Mouse (Mus musculus): ENCODE results near the gene Wdr66. TPM values are rescaled to one million over a fixed set of nuclear protein-coding genes. Genes with fewer than 3 reads are reported as not detected.

The Wdr66 gene
- polyA plus RNA-seq, 1 experiment = 0.89 TPM

DNA sequence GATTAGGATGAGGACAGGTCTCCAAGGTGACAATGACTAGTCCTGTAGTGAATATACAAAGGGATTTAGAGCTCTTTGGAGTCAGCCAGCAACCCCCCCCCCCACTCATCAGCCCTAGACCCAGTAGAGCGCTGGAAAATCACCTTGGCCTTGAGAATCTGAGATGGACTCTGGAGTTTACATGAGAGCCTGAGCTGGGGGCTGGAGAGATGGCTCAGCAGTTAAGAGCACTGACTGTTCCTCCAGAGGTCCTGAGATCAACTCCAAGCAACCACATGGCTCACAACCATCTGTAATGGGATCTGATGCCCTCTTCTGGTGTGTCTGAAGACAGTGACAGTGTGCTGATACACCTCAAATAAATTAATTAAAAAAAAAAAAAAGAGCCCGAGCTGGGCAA is 96.1 kb downstream of the Wdr66 start:
- no peak for TF ChIP-seq POLR2A (IDR thresholded peaks at IDR 0.05; ENCODE audit: low read depth, low read length)
- TF ChIP-seq CTCF (IDR thresholded peaks at IDR 0.05; ENCODE audit: extremely low read depth, insufficient read depth, insufficient read length, insufficient replicate concordance) = no peak
- H3K27ac ChIP-seq (ENCODE audit: insufficient read depth, low read length) = no peak overlapping the region
- 79% methylated on average over 2 of the region's 2 CpGs for WGBS
- DNase-seq (ENCODE audit: low read depth in 1 of 2, low spot score in 2 of 2) = no peak
- peaks cover 22% of the 10 kb centered on the region for H3K4me1 ChIP-seq (ENCODE audit: control insufficient read depth, insufficient read depth, insufficient read length)
- no peaks in the 10 kb centered on the region for H3K36me3 ChIP-seq (ENCODE audit: control insufficient read depth, insufficient read depth, low read length)
- no peaks in the 10 kb centered on the region for H3K27me3 ChIP-seq (ENCODE audit: control insufficient read depth, insufficient read depth, low read length)
- H3K4me3 ChIP-seq (ENCODE audit: extremely low read depth, insufficient read depth, insufficient read length) = no peak overlapping the region

- peaks cover 18% of the 10 kb centered on the region; the same call in 1 of the 2 replicates for H3K4me1 ChIP-seq (ENCODE audit: control insufficient read depth, insufficient read depth, insufficient read length)
- H3K27ac ChIP-seq (ENCODE audit: insufficient read depth, low read length) = peak overlapping the region; percentile 36; the same call in 1 of the 2 replicates
- DNase-seq (ENCODE audit: low read depth in 1 of 2, low spot score in 2 of 2) = peak in 1 of 2 experiments; percentile 31
- no peak overlapping the region for H3K4me3 ChIP-seq (ENCODE audit: extremely low read depth, insufficient read depth, insufficient read length)
- peaks cover 3% of the 10 kb centered on the region; the same call in 1 of the 2 replicates for H3K36me3 ChIP-seq (ENCODE audit: control insufficient read depth, insufficient read depth, low read length)
- TF ChIP-seq POLR2A (IDR thresholded peaks at IDR 0.05; ENCODE audit: low read depth, low read length) (no peak), CTCF (IDR thresholded peaks at IDR 0.05; ENCODE audit: extremely low read depth, insufficient read depth, insufficient read length, insufficient replicate concordance) (no peak)
- WGBS = 45% methylated on average over 10 of the region's 10 CpGs
- H3K27me3 ChIP-seq (ENCODE audit: control insufficient read depth, insufficient read depth, low read length) = no peaks in the 10 kb centered on the region
Measured at GRCm38 (mm10) chr5:123350386-123350785, 98.5 kb downstream of the Wdr66 start.

- no peak for DNase-seq (ENCODE audit: low read depth in 1 of 2, low spot score in 2 of 2)
- no peak for TF ChIP-seq CTCF (IDR thresholded peaks at IDR 0.05; ENCODE audit: extremely low read depth, insufficient read depth, insufficient read length, insufficient replicate concordance)
- TF ChIP-seq POLR2A (IDR thresholded peaks at IDR 0.05; ENCODE audit: low read depth, low read length) = no peak
- Histone ChIP-seq H3K36me3 (ENCODE audit: control insufficient read depth, insufficient read depth, low read length) (peaks cover 13% of the 10 kb centered on the region; the same call in 1 of the 2 replicates), H3K27me3 (ENCODE audit: control insufficient read depth, insufficient read depth, low read length) (no peaks in the 10 kb centered on the region), H3K4me1 (ENCODE audit: control insufficient read depth, insufficient read depth, insufficient read length) (no peaks in the 10 kb centered on the region), H3K4me3 (ENCODE audit: extremely low read depth, insufficient read depth, insufficient read length) (no peak overlapping the region), H3K27ac (ENCODE audit: insufficient read depth, low read length) (no peak overlapping the region)
- 93% methylated on average over 11 of the region's 11 CpGs for WGBS
Measured at GRCm38 (mm10) chr5:123355918-123356317, 104.0 kb downstream of the Wdr66 start.

DNA sequence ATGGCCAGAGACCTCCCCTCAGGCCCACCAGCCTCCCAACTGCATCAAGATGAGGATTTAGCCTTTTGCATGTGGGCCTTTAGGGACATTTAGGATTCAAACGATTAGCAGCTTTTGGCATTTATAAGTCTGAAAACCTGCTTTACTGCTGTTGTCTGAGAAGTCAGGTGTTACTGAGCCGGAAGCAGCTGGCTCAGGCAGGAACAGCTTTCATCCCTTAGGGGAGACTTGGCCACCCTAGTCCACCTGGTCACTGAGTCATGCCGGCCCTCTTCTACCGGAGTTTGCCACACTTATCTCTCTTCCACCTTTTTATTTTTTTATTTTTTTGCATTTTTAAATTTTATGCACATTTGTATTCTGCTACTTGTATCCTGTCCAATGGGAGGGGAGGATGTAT is 105.4 kb downstream of the Wdr66 start:
- H3K36me3 ChIP-seq (ENCODE audit: control insufficient read depth, insufficient read depth, low read length) = peaks cover 18% of the 10 kb centered on the region
- no peak overlapping the region for H3K27ac ChIP-seq (ENCODE audit: insufficient read depth, low read length)
- WGBS = 94% methylated on average over 4 of the region's 4 CpGs

DNA sequence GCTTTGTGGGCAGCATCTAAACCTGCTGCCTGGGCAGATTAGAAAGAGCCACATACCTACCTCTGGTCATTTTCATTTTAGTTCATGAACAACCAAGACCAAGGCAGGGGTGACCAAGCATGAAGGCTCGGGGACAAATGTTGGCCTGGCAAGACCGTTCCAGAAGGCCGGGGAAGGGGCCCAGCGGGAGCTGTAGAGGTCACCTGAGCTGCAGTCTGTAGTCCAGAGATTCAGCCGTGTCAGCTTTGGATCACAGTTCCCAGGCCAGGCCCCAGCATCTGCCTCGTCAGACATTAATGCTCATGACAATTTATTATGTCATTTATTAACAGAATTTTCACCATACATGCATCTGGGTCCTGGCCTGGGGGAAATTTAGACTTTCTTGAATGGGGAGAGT is 107.5 kb downstream of the Wdr66 start:
- TF ChIP-seq CTCF (IDR thresholded peaks at IDR 0.05; ENCODE audit: extremely low read depth, insufficient read depth, insufficient read length, insufficient replicate concordance) = no peak
- TF ChIP-seq POLR2A (IDR thresholded peaks at IDR 0.05; ENCODE audit: low read depth, low read length) = no peak
- no peak overlapping the region for H3K4me3 ChIP-seq (ENCODE audit: extremely low read depth, insufficient read depth, insufficient read length)
- no peaks in the 10 kb centered on the region for H3K4me1 ChIP-seq (ENCODE audit: control insufficient read depth, insufficient read depth, insufficient read length)
- H3K27me3 ChIP-seq (ENCODE audit: control insufficient read depth, insufficient read depth, low read length) = no peaks in the 10 kb centered on the region
- peaks cover 18% of the 10 kb centered on the region for H3K36me3 ChIP-seq (ENCODE audit: control insufficient read depth, insufficient read depth, low read length)
- WGBS = 96% methylated on average over 6 of the region's 6 CpGs
- no peak for DNase-seq (ENCODE audit: low read depth in 1 of 2, low spot score in 2 of 2)
- no peak overlapping the region for H3K27ac ChIP-seq (ENCODE audit: insufficient read depth, low read length)

More for the DNA sequence above, 105.4 kb downstream of the Wdr66 start:
- Histone ChIP-seq H3K4me1 (ENCODE audit: control insufficient read depth, insufficient read depth, insufficient read length) (no peaks in the 10 kb centered on the region), H3K27me3 (ENCODE audit: control insufficient read depth, insufficient read depth, low read length) (no peaks in the 10 kb centered on the region), H3K4me3 (ENCODE audit: extremely low read depth, insufficient read depth, insufficient read length) (no peak overlapping the region)
- TF ChIP-seq CTCF (IDR thresholded peaks at IDR 0.05; ENCODE audit: extremely low read depth, insufficient read depth, insufficient read length, insufficient replicate concordance) (no peak), POLR2A (IDR thresholded peaks at IDR 0.05; ENCODE audit: low read depth, low read length) (no peak)
- no peak for DNase-seq (ENCODE audit: low read depth in 1 of 2, low spot score in 2 of 2)

GRCm38 (mm10) chr5:123362911-123363310 is 111.0 kb downstream of the Wdr66 start:
- H3K4me1 ChIP-seq (ENCODE audit: control insufficient read depth, insufficient read depth, insufficient read length) = no peaks in the 10 kb centered on the region
- no peak overlapping the region for H3K27ac ChIP-seq (ENCODE audit: insufficient read depth, low read length)
- TF ChIP-seq CTCF (IDR thresholded peaks at IDR 0.05; ENCODE audit: extremely low read depth, insufficient read depth, insufficient read length, insufficient replicate concordance) (no peak), POLR2A (IDR thresholded peaks at IDR 0.05; ENCODE audit: low read depth, low read length) (no peak)
- H3K27me3 ChIP-seq (ENCODE audit: control insufficient read depth, insufficient read depth, low read length) = no peaks in the 10 kb centered on the region
- H3K36me3 ChIP-seq (ENCODE audit: control insufficient read depth, insufficient read depth, low read length) = peaks cover 8% of the 10 kb centered on the region
- WGBS = 93% methylated on average over 4 of the region's 4 CpGs
- DNase-seq (ENCODE audit: low read depth in 1 of 2, low spot score in 2 of 2) = no peak
- H3K4me3 ChIP-seq (ENCODE audit: extremely low read depth, insufficient read depth, insufficient read length) = no peak overlapping the region

DNA sequence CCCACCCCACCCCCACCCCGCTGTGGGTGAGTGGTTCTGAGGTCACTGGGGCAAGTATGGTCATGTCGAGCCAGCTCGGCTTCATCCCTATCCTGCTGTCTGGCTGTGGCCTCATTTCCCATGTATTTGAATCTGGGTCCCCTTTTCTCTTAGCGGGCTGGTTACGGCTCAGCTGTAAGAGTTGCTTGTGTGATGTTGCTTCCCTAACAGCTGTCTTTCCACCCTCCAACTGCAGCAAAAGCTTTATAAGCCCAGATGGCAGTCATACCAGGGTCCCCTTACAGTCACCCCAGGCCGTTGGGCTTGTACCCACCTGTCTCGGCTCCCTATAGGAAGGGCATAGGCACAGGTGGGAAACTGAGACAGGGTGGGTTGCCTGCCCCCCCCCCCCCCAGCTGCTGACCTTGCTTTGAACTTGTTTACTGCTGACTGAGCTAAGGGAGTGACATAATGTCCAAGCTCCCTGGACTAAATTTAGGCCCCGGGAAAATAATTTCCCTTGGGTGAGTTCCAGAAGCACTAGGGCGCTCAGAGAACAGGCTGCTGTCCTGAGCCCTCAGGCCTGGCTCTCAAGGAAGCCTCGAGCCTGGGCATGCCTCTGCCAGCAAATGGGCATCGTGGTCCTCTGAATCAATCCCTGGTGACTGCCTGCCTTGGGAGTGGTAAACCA is 112.5 kb downstream of the Wdr66 start:
- 0 out of 2 replicates have a peak overlapping the region, but pooled peaks have one; percentile 40 for H3K27ac ChIP-seq (ENCODE audit: insufficient read depth, low read length)
- no peaks in the 10 kb centered on the region for H3K27me3 ChIP-seq (ENCODE audit: control insufficient read depth, insufficient read depth, low read length)
- TF ChIP-seq POLR2A (IDR thresholded peaks at IDR 0.05; ENCODE audit: low read depth, low read length) (no peak), CTCF (IDR thresholded peaks at IDR 0.05; ENCODE audit: extremely low read depth, insufficient read depth, insufficient read length, insufficient replicate concordance) (no peak)

More for the DNA sequence above, 112.5 kb downstream of the Wdr66 start:
- no peak for DNase-seq (ENCODE audit: low read depth in 1 of 2, low spot score in 2 of 2)
- Histone ChIP-seq H3K4me3 (ENCODE audit: extremely low read depth, insufficient read depth, insufficient read length) (no peak overlapping the region), H3K36me3 (ENCODE audit: control insufficient read depth, insufficient read depth, low read length) (peaks cover 7% of the 10 kb centered on the region), H3K4me1 (ENCODE audit: control insufficient read depth, insufficient read depth, insufficient read length) (no peaks in the 10 kb centered on the region)
- 90% methylated on average over 11 of the region's 11 CpGs for WGBS

Measured in spleen, adult 2 months (tissue).